Mouse (Mus musculus): ENCODE results near the gene Pdcd11. TPM values are rescaled to one million over a fixed set of nuclear protein-coding genes. Genes with fewer than 3 reads are reported as not detected.
"Not testable (repeated sequence)": the region's sequence is repeated elsewhere in the genome, so short reads cannot be mapped to it uniquely, and the experiment has no call there.

Gene Pdcd11
- total RNA-seq, 2 experiments from 2014 or later, result 17.9 to 19.0 TPM

DNA sequence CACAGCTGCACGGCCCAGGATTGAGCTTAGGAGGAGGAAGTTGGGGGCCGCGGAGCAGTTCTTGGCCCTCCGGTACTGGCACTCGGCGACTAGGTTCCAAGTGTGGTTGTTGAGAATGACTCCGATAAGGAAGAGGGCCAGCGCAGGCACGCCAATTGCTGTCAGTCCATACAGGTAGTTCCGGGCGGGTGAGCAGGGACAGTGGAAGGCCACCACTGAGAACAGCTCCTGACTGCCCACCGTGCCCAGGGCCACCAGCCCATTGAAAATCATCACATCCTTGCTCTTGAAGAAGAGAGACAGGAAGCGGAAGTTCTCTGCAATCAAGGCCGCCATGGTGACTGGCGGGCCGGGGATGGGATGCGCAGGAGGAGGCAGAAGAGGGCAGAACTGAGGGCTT lies 45.0 kb downstream of the Pdcd11 start:
- Histone ChIP-seq H3K4me3 (no peak overlapping the region), H3K27ac (peak overlapping the region; percentile 28; the same call in 1 of the 2 replicates)
- no peak for TF ChIP-seq CTCF (conservative IDR thresholded peaks at IDR 0.05)
- no peak for DNase-seq (ENCODE audit: low spot score in 2 of 2)

DNA sequence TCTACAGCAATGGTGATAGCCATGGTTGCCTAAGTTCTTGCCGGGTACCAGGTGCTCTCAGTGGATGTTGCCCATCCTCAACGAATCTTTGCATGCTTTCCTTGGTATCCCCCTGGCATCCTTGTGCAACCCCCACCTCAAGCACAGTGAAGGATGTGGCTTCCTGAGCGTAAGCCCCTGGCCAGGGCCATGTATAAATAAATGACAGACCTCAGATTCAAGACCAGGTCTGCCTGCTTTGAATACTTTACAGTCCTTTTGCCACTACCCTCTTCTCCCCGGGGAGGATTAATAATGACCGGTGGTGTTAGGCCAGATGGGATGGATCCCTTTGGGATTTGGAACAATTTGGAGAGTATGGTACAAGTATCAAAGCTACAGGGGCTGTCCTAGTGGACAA lies 45.6 kb downstream of the Pdcd11 start:
- DNase-seq (ENCODE audit: low spot score in 2 of 2), result no peak
- Histone ChIP-seq H3K27ac (peak overlapping the region; percentile 92; the same call in 1 of the 2 replicates), H3K4me3 (no peak overlapping the region; the same call in 1 of the 2 replicates)
- TF ChIP-seq CTCF (conservative IDR thresholded peaks at IDR 0.05), result no peak

DNA sequence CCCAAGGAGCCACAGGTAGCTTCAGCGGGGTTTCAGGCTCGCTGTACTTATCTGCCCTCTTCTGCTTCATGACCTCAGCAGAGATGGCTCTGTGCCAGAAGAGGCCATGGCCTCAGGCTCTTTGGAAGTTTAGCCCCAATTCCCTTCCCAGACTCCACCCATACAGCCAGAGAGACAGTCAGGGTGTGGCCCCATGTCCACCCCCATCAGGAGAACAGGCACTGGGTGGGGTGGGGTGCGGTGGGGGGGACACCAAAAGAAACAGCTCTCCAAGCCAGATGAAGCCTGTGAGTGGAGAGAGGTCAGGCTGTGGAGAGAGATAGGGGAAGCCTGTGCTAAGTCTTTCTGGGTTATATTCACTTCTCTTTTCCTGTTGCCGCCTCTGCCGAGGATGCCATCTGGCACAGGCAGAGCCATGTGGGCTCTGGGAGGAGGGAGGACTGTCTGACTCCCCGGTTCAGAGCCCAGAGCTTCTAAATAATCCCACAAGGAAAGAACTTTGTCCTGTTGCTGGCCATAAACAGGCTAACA lies 46.5 kb downstream of the Pdcd11 start:
- peak overlapping the region; percentile 92 for H3K27ac ChIP-seq
- TF ChIP-seq CTCF (conservative IDR thresholded peaks at IDR 0.05), result no peak
- DNase-seq (ENCODE audit: low spot score in 2 of 2), result peak; percentile 65 to 69
- peak overlapping the region; percentile 62 for H3K4me3 ChIP-seq

DNA sequence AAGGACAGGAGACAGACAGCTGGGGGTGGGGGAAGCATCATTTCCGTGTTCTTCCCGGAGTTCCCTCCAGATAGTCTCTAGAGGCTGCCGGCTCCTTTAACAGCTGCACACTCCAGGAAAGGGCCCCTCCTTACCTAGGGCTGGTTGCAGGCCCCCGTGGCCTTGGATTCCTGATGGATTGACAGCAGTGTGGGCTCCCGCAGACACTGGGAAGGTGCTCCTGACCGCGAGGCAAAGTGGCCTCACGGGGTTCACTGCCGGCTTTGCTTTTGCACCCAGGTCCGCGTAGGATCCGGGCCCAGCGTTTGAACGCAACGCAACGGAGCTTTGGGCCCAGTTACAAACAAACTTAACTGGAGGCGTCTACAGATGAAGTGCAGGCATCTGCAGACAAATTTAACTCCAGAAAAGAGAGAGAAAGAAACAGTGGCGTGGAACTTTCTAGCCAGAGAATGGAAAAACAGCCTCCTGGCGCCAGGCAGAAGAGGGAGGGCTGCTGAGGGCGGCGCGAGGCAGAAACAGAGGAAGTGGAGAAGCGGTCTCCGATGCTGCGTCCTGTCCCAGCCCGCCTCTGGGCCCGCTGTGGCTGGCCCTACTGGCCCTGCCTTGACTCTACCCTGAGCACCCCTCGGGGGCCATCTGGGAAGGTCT lies 47.3 kb downstream of the Pdcd11 start, which contains the start of gene Calhm2:
Gene Calhm2, minus strand, starts transcription at position 524 of the 651 bp plus-strand sequence.
- no peak for TF ChIP-seq CTCF (conservative IDR thresholded peaks at IDR 0.05)
- Histone ChIP-seq H3K4me3 (peak within 1 kb of the TSS; percentile 62), H3K27ac (peak within 1 kb of the TSS; percentile 92)
- DNase-seq (ENCODE audit: low spot score in 2 of 2), result peak in 1 of 2 experiments; percentile 38

DNA sequence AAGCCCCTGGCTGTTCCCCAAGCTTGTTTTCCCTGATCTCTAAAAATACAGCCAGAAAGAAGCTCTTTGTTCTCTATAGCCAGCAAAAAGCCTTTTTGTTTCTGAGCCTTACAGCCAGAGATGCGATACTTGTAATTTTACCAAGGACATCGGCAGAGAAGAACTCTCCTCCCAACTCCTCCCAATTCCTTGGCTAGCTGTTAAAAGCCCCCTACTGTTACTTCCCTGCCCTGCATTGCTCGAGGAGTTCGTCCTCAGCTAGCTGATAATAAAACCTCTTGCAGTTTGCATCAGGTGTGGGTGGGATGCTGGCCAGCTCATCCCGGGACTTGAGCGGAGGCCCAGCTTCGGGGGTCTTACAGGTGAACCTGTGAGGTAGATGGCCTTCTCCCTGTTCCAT lies 49.0 kb downstream of the Pdcd11 start:
- not testable (repeated sequence) for DNase-seq (ENCODE audit: low spot score in 2 of 2); H3K4me3 ChIP-seq; H3K27ac ChIP-seq

DNA sequence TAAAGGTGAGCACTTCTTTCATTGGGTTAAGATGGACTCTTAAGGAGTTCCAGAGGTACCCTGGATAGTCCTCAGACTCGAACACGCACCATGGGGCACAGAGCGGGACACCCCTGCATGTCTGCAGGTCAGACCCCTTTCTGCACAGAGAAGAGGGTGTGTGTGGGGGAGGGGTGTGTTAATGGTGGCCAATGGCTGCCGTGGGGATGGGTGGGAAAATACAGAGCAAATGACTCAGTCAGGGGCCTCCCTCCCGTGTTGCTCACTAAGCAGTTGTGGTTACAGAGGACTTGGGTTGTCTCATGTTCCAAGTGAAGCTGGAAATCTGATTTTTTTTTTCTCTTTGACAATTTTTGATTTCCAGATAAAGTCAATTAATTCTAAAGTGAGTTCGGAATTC lies 51.9 kb downstream of the Pdcd11 start:
- TF ChIP-seq CTCF (conservative IDR thresholded peaks at IDR 0.05), result no peak
- no peak for DNase-seq (ENCODE audit: low spot score in 2 of 2)
- Histone ChIP-seq H3K4me3 (no peak overlapping the region), H3K27ac (no peak overlapping the region)

DNA sequence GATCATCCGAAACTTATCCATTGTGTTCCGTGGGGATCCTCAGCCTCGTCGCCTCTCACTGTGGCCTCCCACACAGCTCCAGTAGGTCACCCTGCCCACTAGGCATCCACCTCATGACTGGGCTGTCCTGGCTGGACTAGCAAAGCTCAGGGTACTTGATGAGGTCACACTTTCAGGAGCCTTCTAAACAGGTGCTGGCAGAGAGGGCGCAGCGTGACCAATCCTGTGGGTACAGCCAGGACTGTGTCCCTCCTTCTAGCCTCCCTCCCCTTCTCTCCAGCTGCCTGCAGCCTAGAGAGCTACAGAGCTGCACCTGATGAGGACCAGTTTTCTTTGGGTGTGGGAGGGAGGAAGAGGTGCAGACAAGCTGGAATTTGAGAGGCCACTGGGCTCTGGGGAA lies 53.6 kb downstream of the Pdcd11 start, which contains the start of gene Calhm1:
Gene Calhm1, minus strand, starts transcription at position 101 of the 400 bp plus-strand sequence.
- no peak within 1 kb of the TSS for H3K27ac ChIP-seq
- H3K4me3 ChIP-seq, result no peak within 1 kb of the TSS
- no peak for TF ChIP-seq CTCF (conservative IDR thresholded peaks at IDR 0.05)
- DNase-seq (ENCODE audit: low spot score in 2 of 2), result no peak

DNA sequence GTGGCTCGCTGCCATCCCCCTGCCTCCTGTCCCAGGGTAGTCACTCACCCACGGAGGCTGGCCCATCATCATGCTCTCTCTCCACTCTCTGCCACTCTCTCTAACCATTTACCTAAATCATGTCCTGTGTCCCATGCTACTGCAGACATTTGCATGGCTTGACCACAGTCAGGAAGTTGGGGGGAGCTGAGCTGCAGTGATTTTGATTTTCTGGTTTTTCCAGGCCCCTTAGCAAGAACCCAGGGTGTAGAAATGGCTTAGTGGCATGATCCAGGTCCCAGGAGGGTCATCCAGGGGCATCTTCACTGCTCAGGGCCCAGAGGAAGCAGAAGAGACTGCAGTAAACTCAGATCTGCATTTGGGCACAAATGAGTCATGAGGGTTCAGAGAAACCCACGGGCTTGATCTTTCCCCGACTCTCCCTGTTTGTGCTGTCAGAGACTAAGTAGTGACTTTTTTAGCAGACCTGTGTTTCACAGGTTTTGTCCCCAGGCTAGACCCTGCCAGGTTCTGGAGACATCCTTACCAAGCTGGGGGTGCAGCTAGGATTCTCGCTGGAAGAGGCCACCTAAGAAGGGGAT lies 57.8 kb downstream of the Pdcd11 start:
- DNase-seq (ENCODE audit: low spot score in 2 of 2), result no peak
- TF ChIP-seq CTCF (conservative IDR thresholded peaks at IDR 0.05), result no peak

DNA sequence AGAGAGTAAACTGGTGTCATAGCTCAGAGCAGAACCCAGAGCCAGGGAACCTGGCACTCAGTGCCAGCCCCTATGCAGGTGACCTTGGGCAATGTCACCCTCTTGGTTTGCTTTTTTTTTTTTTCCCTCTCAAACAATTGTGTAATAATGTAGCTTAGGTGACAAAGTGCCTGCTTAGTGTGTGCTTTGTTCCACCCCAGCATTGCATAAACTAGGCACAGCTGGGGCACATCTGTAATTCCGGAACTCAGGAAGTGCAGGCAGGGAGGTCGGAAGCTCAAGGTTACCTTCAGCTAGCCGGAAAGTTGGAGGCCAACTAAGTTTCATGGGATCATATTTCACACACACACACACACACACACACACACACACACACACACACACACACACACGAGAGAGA lies 59.3 kb downstream of the Pdcd11 start:
- Histone ChIP-seq H3K27ac (no peak overlapping the region), H3K4me3 (no peak overlapping the region)
- DNase-seq (ENCODE audit: low spot score in 2 of 2), result no peak
- TF ChIP-seq CTCF (conservative IDR thresholded peaks at IDR 0.05), result no peak

More for the DNA sequence above, 57.8 kb downstream of the Pdcd11 start:
- Histone ChIP-seq H3K27ac (no peak overlapping the region), H3K4me3 (no peak overlapping the region)

DNA sequence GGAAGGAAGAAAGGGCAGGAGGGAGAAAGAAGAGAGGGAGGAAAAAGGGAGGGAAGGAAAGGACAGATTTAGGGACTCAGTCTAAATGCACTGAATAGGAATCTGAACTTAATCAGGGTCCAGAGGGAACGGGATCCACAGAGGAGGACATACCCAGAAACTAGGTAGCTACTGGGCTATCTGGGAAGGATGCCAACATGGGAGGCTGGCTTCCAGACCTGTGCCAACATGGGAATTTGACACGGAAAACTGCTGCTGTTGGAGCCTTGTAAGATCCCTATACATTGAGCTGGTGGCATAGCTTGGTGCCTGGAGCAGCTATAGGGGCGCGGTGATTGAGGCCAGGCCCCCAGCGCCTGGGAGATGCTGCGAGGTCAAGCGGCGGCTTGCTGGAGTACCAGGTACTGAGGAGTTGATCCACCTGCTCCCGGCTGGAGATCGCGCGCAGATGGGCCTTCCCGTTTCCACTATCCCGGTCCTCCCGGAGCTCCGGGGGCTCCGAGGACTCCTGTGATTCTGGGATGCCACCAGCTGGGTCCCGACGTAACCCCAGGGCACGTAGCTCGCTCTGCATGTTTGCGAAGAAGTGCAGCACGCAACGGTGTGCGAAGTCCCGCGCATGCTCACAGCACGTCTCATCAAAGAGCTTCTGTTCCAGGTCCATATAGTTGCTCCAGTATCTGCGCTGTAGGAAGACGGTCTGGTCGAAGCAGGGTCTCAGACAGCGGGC lies 60.9 kb downstream of the Pdcd11 start:
- H3K4me3 ChIP-seq, result peak overlapping the region; percentile 46
- TF ChIP-seq CTCF (conservative IDR thresholded peaks at IDR 0.05), result no peak
- peak overlapping the region; percentile 46; the same call in 1 of the 2 replicates for H3K27ac ChIP-seq
- peak in 1 of 2 experiments; percentile 37 for DNase-seq (ENCODE audit: low spot score in 2 of 2)

DNA sequence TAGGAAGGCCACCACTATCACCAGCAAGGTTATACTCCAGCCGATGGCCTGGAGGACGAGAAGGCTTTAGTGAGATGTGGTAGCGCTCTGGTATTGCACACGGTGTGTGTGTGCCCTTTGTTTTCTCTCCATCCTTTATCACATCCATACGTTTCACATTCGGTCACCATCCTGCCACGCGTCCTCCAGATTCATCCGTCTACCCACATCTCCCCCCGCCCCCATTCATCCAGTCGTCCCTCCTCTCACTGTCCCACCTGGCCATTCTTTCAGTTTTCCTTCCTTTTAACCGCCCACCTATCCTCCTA lies 61.4 kb downstream of the Pdcd11 start:
- no peak for DNase-seq (ENCODE audit: low spot score in 2 of 2)
- peak overlapping the region; percentile 46; the same call in 1 of the 2 replicates for H3K27ac ChIP-seq
- TF ChIP-seq CTCF (conservative IDR thresholded peaks at IDR 0.05), result no peak; the same call in 1 of the 2 replicates
- H3K4me3 ChIP-seq, result peak overlapping the region; percentile 46; the same call in 1 of the 2 replicates

DNA sequence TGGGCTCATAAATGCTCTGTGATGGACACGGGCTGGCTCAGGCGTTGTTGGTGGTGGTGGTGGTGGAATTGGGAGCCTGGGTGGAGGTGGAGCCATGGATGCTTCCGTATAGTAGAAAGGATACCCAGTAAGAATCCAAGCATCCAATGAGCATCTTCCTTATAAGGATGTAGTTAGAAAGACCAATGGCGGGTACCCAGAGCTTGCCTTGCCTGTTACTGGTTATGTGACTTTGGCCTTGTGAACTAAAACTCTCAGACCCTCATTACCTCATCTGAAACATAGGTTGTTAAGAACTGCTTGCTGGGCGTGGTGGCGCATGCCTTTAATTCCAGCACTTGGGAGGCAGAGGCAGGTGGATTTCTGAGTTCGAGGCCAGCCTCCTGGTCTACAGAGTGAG lies 63.2 kb downstream of the Pdcd11 start:
- Histone ChIP-seq H3K4me3 (no peak overlapping the region), H3K27ac (no peak overlapping the region)
- TF ChIP-seq CTCF (conservative IDR thresholded peaks at IDR 0.05), result no peak
- DNase-seq (ENCODE audit: low spot score in 2 of 2), result no peak

DNA sequence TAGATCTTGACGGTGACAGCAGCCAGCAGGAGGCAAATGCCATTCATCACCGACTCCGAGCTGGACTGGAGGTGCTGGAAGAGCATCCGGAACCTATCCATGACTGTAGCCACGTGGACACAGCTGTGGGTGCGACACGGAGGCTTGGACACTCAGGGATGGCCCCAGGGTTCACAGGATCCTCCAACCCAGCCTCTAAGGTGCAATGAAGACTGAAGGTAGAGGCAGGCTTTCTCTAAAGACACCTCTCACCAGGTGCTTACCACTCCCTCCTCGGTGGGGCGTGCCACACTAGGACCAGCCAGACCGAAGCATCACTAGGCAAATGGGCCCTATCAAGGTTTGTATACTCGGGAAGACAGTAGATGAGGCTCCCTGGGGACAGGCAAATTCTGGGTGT lies 67.1 kb downstream of the Pdcd11 start, which contains the start of gene Calhm3:
Gene Calhm3, minus strand, starts transcription at position 101 of the 400 bp plus-strand sequence.
- no peak within 1 kb of the TSS for H3K27ac ChIP-seq
- H3K4me3 ChIP-seq, result no peak within 1 kb of the TSS
- no peak for DNase-seq (ENCODE audit: low spot score in 2 of 2)
- TF ChIP-seq CTCF (conservative IDR thresholded peaks at IDR 0.05), result no peak

All from layer of hippocampus, adult 2 months (tissue).